Mouse (Mus musculus): ENCODE data around the gene Casp3.

The Casp3 gene

DNA sequence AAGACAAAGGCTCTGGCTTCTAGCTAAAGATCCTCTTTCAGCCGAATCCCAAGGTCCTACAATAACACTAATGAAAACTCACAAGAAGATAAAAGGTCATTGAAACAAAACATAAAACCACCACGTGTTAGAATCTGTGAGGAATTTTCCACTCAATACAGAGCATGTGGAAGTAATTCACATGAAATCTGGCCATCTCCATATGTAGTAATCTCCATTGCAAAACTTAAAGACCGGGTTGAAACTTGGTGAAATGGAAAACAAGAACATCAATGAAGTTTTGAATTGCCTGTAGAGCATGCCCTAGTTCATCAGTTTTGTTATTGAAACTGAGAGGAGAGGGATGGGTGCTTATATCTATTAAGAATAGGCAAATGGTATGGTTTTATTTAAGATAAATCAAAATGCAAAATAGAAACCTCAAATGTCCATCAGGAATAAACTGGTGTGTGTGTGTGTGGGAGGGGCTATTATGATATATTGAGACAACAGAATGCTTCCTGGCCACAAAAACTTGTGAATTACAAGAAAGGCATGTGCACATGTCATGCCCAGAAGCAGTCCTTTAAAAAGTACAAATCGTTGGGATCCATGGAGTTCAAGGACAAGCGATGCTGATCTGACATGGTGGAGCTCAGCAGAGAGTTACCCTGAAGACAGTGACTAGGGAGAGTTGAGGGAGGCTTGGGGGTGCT lies 63.7 kb downstream of the Casp3 start:
- no peak for DNase-seq (ENCODE audit: inconsistent ontology term)

DNA sequence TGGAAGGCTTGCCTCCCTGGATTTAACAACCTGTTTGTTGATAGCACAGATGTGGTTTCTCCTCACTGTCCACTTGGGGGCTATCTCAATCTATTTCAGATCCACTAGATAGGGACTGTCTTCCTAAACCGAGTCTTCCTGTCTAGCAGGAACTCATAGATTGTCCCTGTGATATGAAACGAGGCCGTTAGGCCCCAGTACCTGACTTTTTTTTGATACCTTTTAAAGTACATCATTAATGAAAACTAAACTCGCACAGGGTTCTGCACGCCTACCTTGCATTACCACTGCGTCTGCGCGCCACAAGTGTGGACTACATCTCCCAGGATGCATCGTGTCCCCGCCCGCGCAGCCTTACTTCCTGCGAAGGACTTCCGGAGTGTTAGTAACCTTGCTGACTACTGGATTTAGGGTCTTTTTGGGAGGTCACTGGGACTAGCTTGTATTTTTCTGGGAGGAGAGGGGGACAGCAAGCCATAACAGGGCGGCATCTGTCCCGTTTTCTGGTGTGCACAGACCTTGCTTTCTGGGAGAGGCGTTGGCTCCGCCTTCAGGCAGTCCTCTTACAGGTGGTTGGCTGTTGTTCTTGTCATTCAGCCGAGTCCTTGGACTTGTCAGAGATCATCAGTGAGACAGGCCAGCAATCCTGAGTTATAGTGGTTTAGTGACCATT lies 69.7 kb downstream of the Casp3 start:
- DNase-seq (ENCODE audit: inconsistent ontology term), result peak; percentile 94

All from Muller cell, postnatal 12 days (primary cell).